Mouse (Mus musculus): Measurements from ENCODE around the gene Olfml2b. TPM values are rescaled to one million over a fixed set of nuclear protein-coding genes. Genes with fewer than 3 reads are reported as not detected.

Gene Olfml2b
- polyA plus RNA-seq, 1 experiment from 2014 or later, result 4.4 TPM

DNA sequence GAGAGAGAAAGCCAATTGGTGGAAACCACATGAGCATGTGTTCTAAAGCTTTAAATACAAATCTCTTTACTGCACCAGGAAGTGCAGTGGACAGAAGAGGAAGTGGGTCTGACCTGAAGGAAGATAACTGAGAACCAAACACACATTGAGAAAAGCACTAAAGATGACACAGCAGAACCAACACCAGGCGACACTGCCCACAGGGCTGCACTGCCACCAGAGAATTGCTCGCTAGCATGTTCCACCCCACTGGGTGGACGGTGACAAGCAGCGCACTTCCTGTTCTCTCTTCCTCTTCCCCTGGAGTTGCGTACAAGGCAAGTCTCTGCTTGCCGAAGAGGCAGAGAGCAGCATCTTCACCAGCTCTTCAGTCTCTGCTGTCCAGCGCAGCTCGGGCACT lies 65.1 kb downstream of the Olfml2b start:
- 94% methylated on average over 7 of the region's 8 CpGs for WGBS
- no peaks in the 10 kb centered on the region for H3K36me3 ChIP-seq (ENCODE audit: control insufficient read depth, insufficient read depth, low read length)
- no peak overlapping the region for H3K9ac ChIP-seq (ENCODE audit: low read depth, low read length)
- H3K27me3 ChIP-seq (replicated peaks; ENCODE audit: control insufficient read depth, insufficient read depth, low read length), result no peaks in the 10 kb centered on the region
- H3K27ac ChIP-seq (ENCODE audit: low read depth, low read length), result no peak overlapping the region
- H3K4me1 ChIP-seq (ENCODE audit: control insufficient read depth, insufficient read depth, low read depth, low read length), result no peaks in the 10 kb centered on the region
- no peaks in the 10 kb centered on the region for H3K9me3 ChIP-seq (ENCODE audit: control insufficient read depth, low read length)
- H3K4me2 ChIP-seq (ENCODE audit: low read length), result no peak overlapping the region
- ATAC-seq, result no peak
- H3K4me3 ChIP-seq (ENCODE audit: low read length), result no peak overlapping the region

DNA sequence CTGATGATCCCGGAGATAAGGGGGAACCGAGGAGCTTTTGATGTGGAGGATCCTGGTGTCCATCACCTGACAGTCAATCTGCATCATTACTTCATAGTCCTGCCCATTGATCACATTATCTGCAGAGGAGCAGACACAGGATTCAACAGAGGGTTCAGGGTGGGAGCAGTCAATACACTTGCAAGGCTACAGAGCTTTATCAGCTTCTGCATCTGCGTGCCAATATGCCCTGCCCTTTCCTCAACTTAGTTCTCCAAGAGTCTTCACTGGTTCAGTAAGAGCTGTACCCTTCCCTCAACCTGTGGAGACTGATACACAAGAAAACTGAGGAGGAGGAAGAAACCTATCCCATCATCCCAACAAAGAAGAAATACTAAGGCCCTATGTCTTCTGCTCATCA lies 65.6 kb downstream of the Olfml2b start:
- H3K27me3 ChIP-seq (replicated peaks; ENCODE audit: control insufficient read depth, insufficient read depth, low read length), result no peaks in the 10 kb centered on the region
- no peak for ATAC-seq

DNA sequence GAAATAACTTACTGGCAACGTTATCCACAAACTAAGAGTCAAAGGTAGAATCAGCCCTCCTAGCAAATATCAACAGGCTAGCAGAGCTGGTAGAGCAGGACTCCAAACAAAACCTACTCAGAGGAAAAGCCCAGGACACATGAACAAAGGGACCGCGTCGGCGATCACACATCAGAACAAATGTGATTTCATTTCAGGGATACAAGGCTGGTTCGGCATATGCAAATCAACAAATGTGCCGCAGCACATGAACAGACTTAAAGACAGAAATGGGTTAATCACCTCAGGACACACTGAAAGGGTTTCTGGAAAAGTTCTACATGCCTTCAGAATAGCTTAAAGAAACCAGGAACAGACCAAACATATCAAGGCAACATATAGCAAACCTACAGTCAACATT lies 67.4 kb downstream of the Olfml2b start:
- Histone ChIP-seq H3K27ac (ENCODE audit: low read depth, low read length) (no peak overlapping the region), H3K9me3 (ENCODE audit: control insufficient read depth, low read length) (no peaks in the 10 kb centered on the region), H3K4me3 (ENCODE audit: low read length) (no peak overlapping the region), H3K9ac (ENCODE audit: low read depth, low read length) (no peak overlapping the region), H3K27me3 (replicated peaks; ENCODE audit: control insufficient read depth, insufficient read depth, low read length) (no peaks in the 10 kb centered on the region), H3K4me2 (ENCODE audit: low read length) (no peak overlapping the region), H3K36me3 (ENCODE audit: control insufficient read depth, insufficient read depth, low read length) (no peaks in the 10 kb centered on the region), H3K4me1 (ENCODE audit: control insufficient read depth, insufficient read depth, low read depth, low read length) (no peaks in the 10 kb centered on the region)
- no peak for ATAC-seq
- 88% methylated on average over 7 of the region's 7 CpGs for WGBS

More for the DNA sequence above, 65.6 kb downstream of the Olfml2b start:
- no peak overlapping the region for H3K27ac ChIP-seq (ENCODE audit: low read depth, low read length)
- no peaks in the 10 kb centered on the region for H3K4me1 ChIP-seq (ENCODE audit: control insufficient read depth, insufficient read depth, low read depth, low read length)
- H3K4me3 ChIP-seq (ENCODE audit: low read length), result no peak overlapping the region
- no peaks in the 10 kb centered on the region for H3K36me3 ChIP-seq (ENCODE audit: control insufficient read depth, insufficient read depth, low read length)
- 96% methylated on average over 3 of the region's 3 CpGs for WGBS
- no peaks in the 10 kb centered on the region for H3K9me3 ChIP-seq (ENCODE audit: control insufficient read depth, low read length)
- no peak overlapping the region for H3K9ac ChIP-seq (ENCODE audit: low read depth, low read length)
- no peak overlapping the region for H3K4me2 ChIP-seq (ENCODE audit: low read length)

DNA sequence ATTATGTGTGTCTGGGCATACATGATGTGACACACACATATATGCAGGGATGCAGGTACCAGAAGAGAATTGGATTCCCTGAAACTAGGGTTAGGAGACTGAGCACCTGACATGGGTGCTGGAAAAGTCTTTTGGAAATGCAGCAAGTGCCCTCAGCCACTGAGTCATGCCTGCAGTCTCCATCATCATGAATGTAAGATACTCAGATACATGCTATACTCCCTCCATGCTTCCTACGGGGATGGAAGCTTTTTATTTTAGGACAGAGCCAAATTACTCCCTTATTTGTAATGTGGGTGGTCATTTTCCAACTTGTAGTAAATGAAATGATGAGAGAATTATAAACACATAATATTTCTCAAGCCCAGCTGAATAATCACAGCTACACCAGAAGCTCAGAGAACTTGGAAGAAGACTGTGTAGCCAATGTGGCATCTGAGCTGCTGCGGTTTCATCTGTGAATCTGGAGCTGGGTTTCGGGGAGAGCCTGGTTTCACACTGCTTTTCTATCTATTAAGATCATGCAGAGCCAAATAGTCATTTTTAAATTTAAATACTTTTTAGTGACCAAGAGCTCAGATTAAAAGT lies 73.0 kb downstream of the Olfml2b start:
- WGBS, result 92% methylated on average over 3 of the region's 3 CpGs
- H3K4me2 ChIP-seq (ENCODE audit: low read length), result no peak overlapping the region

DNA sequence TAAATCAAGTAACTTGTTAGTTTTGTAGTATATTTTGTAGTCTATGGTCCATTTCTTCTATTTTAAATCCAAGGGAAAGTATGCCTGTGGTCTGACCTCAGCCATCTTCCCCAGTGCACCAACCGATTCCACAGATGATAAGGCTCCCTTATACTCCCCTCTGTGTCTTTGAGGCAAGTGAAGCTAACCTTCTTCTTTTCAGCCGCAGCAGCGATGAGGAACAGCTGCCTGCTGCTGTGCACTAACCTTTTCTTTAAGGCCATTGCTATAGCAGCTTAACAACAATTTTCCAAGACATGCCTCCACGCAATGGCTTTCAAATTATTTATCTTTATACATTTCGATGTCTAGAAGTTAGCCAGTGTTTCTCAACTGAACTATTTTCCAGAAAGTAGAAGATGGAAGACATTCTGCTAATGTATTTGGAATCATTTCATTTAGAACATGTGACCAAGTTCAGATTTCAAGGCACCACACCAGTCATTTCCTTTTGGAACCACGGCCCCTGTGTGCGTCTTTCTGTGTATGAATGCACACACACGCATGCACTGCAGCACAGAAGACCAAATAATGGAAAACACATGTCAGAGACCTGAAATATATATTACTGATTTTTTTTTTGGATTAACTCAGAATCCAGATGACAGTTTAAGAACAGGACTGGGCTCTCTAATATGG lies 73.9 kb downstream of the Olfml2b start:
- no peak overlapping the region for H3K9ac ChIP-seq (ENCODE audit: low read depth, low read length)
- H3K4me1 ChIP-seq (ENCODE audit: control insufficient read depth, insufficient read depth, low read depth, low read length), result no peaks in the 10 kb centered on the region
- 72% methylated on average over 8 of the region's 8 CpGs for WGBS
- no peaks in the 10 kb centered on the region for H3K27me3 ChIP-seq (replicated peaks; ENCODE audit: control insufficient read depth, insufficient read depth, low read length)
- no peaks in the 10 kb centered on the region for H3K36me3 ChIP-seq (ENCODE audit: control insufficient read depth, insufficient read depth, low read length)
- H3K27ac ChIP-seq (ENCODE audit: low read depth, low read length), result no peak overlapping the region
- ATAC-seq, result no peak
- H3K4me3 ChIP-seq (ENCODE audit: low read length), result no peak overlapping the region
- H3K9me3 ChIP-seq (ENCODE audit: control insufficient read depth, low read length), result no peaks in the 10 kb centered on the region
- H3K4me2 ChIP-seq (ENCODE audit: low read length), result no peak overlapping the region

More for the DNA sequence above, 73.0 kb downstream of the Olfml2b start:
- Histone ChIP-seq H3K36me3 (ENCODE audit: control insufficient read depth, insufficient read depth, low read length) (no peaks in the 10 kb centered on the region), H3K27ac (ENCODE audit: low read depth, low read length) (no peak overlapping the region), H3K4me3 (ENCODE audit: low read length) (no peak overlapping the region), H3K9ac (ENCODE audit: low read depth, low read length) (no peak overlapping the region), H3K4me1 (ENCODE audit: control insufficient read depth, insufficient read depth, low read depth, low read length) (no peaks in the 10 kb centered on the region), H3K27me3 (replicated peaks; ENCODE audit: control insufficient read depth, insufficient read depth, low read length) (no peaks in the 10 kb centered on the region), H3K9me3 (ENCODE audit: control insufficient read depth, low read length) (no peaks in the 10 kb centered on the region)
- ATAC-seq, result no peak

DNA sequence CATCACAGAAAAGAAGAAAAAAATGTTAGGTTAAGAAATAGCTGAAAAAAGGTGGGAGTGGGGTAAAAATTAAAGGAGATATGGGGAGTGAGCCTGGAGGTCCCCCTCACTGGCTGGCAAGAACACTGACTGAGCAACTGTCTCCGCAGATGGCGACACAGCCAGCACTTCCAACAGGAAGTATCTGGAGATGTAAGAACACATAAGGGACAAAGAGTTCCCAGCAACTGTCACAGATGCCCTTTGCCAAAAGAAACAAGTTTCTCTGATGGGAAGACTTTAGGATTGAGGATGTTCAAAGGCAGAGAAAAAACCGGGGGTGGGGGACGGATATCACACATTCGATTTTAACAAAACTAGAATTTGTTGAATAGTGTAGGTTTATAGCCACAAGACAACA lies 77.2 kb downstream of the Olfml2b start:
- Histone ChIP-seq H3K9ac (ENCODE audit: low read depth, low read length) (no peak overlapping the region), H3K4me3 (ENCODE audit: low read length) (no peak overlapping the region), H3K9me3 (ENCODE audit: control insufficient read depth, low read length) (no peaks in the 10 kb centered on the region), H3K4me2 (ENCODE audit: low read length) (no peak overlapping the region), H3K36me3 (ENCODE audit: control insufficient read depth, insufficient read depth, low read length) (no peaks in the 10 kb centered on the region), H3K27me3 (replicated peaks; ENCODE audit: control insufficient read depth, insufficient read depth, low read length) (no peaks in the 10 kb centered on the region), H3K4me1 (ENCODE audit: control insufficient read depth, insufficient read depth, low read depth, low read length) (no peaks in the 10 kb centered on the region), H3K27ac (ENCODE audit: low read depth, low read length) (no peak overlapping the region)
- 82% methylated on average over 5 of the region's 5 CpGs for WGBS
- no peak for ATAC-seq

DNA sequence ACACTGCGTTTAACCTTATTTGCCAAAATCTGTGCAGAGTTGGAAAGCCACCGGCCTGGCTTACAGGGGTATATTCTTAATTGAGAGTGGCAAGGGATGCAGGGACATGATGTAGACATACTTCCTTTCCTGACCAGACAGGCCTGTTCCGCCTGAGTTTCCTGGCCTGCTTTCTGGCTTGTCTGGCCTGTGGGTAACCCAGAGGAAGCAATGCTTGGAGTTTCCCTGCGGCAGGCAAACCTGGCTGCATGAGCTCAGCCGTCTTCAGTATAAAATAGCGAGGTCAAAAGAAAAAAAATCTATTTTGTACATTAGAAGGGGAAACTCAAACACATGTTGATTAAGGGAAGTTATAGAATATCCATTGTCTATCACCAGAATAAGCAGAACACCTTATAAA lies 84.2 kb downstream of the Olfml2b start:
- no peak overlapping the region for H3K4me3 ChIP-seq (ENCODE audit: low read length)
- H3K9ac ChIP-seq (ENCODE audit: low read depth, low read length), result no peak overlapping the region
- no peaks in the 10 kb centered on the region for H3K9me3 ChIP-seq (ENCODE audit: control insufficient read depth, low read length)
- WGBS, result 72% methylated on average over 6 of the region's 6 CpGs
- H3K4me1 ChIP-seq (ENCODE audit: control insufficient read depth, insufficient read depth, low read depth, low read length), result no peaks in the 10 kb centered on the region
- no peak overlapping the region for H3K4me2 ChIP-seq (ENCODE audit: low read length)
- no peak overlapping the region for H3K27ac ChIP-seq (ENCODE audit: low read depth, low read length)
- no peaks in the 10 kb centered on the region for H3K27me3 ChIP-seq (replicated peaks; ENCODE audit: control insufficient read depth, insufficient read depth, low read length)
- H3K36me3 ChIP-seq (ENCODE audit: control insufficient read depth, insufficient read depth, low read length), result no peaks in the 10 kb centered on the region
- no peak for ATAC-seq

DNA sequence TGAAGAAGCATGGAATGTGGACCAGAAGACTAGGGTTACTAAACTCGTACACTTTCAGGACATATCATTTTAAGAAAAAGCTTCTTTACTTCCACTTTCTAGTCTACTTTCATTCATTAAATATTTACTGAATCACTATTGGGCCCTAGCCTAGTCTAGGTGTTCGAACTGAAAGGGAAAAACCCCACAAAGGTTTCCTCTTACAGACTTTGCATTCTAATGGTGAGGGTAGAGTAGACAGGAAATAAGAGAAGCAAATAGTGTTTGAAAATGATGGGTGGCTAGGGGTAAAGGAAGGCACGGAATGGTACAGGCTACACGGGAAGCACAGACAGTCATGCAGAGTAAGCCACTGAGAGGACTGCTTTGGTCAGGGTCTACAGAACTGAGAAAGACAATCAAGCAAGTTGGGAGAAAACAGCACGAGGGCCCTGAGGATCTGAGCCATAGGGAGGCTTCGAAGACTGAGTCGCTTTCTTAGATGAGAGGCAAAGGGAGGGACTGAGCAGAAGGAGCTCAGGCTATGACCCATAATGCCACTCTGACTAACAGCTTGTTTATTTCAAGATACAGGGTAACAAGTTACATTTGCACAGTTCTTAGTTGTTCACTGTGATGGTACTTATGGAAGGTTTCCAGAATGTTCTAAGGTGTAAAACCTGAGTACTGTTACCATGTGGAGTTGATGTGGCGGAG lies 85.1 kb downstream of the Olfml2b start:
- Histone ChIP-seq H3K9ac (ENCODE audit: low read depth, low read length) (no peak overlapping the region), H3K27me3 (replicated peaks; ENCODE audit: control insufficient read depth, insufficient read depth, low read length) (no peaks in the 10 kb centered on the region), H3K4me2 (ENCODE audit: low read length) (no peak overlapping the region), H3K27ac (ENCODE audit: low read depth, low read length) (no peak overlapping the region), H3K36me3 (ENCODE audit: control insufficient read depth, insufficient read depth, low read length) (no peaks in the 10 kb centered on the region), H3K4me1 (ENCODE audit: control insufficient read depth, insufficient read depth, low read depth, low read length) (no peaks in the 10 kb centered on the region), H3K9me3 (ENCODE audit: control insufficient read depth, low read length) (no peaks in the 10 kb centered on the region), H3K4me3 (ENCODE audit: low read length) (no peak overlapping the region)
- WGBS, result 87% methylated on average over 8 of the region's 8 CpGs
- no peak for ATAC-seq

DNA sequence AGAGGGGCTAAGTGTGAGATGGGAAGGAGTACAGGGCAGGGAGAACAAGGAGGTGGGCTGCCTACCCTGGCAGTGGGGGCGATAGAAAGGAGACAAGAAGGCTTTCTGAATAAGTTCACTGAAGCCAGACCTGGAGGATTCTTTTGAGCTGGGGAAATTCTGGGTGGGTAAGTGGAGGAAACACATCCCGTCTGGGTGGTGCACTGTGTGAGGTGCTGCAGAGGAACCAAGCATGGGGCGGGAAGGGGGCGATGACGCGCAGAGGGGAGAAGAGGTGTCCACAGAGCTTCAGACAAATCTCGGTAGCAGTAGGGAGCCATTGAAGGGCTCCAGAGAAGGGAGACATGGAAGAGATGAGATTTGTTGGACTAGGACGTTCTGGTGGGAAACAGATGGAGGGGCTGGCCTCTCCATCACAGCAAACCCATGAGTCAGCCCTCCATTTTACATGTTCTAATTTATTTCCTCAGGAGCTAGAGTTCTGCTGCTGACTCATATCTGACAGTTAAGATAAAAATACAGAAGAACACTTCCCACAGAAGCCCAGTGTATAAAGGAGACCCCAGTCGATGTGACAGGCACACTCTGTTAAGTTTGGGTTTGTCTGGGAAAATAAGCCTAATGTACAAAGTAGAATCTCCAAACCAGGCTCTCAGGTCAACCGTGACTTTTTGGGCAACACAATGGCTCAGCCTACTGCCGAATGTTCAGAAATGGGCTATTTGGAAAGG lies 87.7 kb downstream of the Olfml2b start:
- WGBS, result 86% methylated on average over 11 of the region's 11 CpGs
- ATAC-seq, result no peak
- no peaks in the 10 kb centered on the region for H3K9me3 ChIP-seq (ENCODE audit: control insufficient read depth, low read length)
- no peak overlapping the region for H3K9ac ChIP-seq (ENCODE audit: low read depth, low read length)
- H3K36me3 ChIP-seq (ENCODE audit: control insufficient read depth, insufficient read depth, low read length), result no peaks in the 10 kb centered on the region
- no peaks in the 10 kb centered on the region for H3K27me3 ChIP-seq (replicated peaks; ENCODE audit: control insufficient read depth, insufficient read depth, low read length)
- H3K4me3 ChIP-seq (ENCODE audit: low read length), result no peak overlapping the region
- no peaks in the 10 kb centered on the region for H3K4me1 ChIP-seq (ENCODE audit: control insufficient read depth, insufficient read depth, low read depth, low read length)
- H3K4me2 ChIP-seq (ENCODE audit: low read length), result no peak overlapping the region
- H3K27ac ChIP-seq (ENCODE audit: low read depth, low read length), result no peak overlapping the region

Measured in hindbrain, embryonic 16.5 days (tissue).